Mouse (Mus musculus) common myeloid progenitor, adult 5-6 weeks (primary cell): ENCODE measurements around the gene S1pr5. TPM values are rescaled to one million over a fixed set of nuclear protein-coding genes. Genes with fewer than 3 reads are reported as not detected.
"Not testable (repeated sequence)": the region's sequence is repeated elsewhere in the genome, so short reads cannot be mapped to it uniquely, and the experiment has no call there.

Source experiments
- ATAC-seq: replicated peaks from 2 replicates; pipeline ENCODE4 v1.8.0; 2016; ENCODE audit warnings: low read depth, mild to moderate bottlenecking, moderate TSS enrichment, inconsistent platforms; ENCODE audit not compliant: poor library complexity, severe bottlenecking
- total RNA-seq: library from RNA; stranded (forward); fragments of 200-1000, 187-1606 nt; gene quantifications from 2 replicates; pipeline ENCODE4 v1.2.3, GENCODE M21; 2017

The S1pr5 gene
- 0.09 TPM in 1 of 2 replicates, not detected in the other for total RNA-seq

DNA sequence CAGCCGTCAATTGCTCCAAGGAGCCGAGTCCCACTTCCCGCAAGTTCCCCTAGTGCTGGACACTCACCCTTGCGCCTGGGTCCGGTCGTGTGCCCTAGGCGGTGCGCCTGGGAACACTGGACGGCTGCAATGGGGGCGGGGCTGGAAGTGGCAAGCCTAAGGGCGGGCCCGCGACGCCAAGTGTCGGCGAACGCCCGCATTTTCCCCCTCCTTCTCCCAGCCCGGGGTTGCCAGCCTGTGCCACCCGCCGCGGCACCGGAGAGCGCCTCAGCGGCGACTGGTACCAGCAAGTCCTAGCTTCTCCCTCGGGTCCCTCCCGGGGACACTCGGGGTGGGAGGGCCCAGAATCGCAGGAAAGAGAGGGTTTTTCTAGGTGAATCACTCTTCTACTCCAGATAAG lies at the start of gene S1pr5:
Gene S1pr5 (minus strand): TSS at position 118 of the 400 bp plus-strand sequence.
- peak; percentile 37 for ATAC-seq

DNA sequence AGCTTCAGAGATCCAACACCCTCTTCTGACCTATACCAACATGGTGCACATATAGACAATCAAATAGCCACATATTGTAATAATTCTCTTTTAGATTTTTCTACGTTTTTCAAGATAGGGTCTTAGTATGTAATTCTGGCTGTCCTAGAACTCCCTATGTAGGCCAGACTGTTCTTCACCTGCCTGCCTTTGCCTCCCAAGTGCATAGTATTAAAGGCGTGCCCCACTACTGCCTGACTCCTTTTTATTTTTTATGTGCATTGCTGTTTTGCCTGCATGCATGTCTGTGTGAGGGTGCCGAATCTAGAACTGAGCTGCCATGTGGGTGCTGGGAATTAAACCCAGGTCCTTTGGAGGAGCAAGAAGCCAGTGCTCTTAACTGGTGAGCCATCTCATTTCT lies 44.0 kb upstream of the S1pr5 start:
- ATAC-seq: no peak

DNA sequence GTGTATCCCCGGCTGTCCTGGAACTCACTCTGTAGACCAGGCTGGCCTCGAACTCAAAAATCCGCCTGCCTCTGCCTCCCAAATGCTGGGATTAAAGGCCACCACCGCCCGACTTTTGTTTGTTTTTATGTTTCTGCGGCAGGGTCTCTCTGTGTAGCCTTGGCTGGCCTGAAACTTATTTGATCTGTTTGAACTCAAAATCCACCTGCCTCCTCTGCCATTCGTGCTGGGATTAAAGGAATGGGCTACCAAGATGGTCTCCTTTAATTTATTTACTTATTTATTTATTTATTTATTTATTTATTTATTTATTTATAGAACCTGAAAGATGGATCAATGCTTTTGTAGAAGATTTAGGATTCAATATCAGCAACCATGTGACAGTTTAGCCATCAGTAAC lies 43.6 kb upstream of the S1pr5 start:
- ATAC-seq: not testable (repeated sequence)

DNA sequence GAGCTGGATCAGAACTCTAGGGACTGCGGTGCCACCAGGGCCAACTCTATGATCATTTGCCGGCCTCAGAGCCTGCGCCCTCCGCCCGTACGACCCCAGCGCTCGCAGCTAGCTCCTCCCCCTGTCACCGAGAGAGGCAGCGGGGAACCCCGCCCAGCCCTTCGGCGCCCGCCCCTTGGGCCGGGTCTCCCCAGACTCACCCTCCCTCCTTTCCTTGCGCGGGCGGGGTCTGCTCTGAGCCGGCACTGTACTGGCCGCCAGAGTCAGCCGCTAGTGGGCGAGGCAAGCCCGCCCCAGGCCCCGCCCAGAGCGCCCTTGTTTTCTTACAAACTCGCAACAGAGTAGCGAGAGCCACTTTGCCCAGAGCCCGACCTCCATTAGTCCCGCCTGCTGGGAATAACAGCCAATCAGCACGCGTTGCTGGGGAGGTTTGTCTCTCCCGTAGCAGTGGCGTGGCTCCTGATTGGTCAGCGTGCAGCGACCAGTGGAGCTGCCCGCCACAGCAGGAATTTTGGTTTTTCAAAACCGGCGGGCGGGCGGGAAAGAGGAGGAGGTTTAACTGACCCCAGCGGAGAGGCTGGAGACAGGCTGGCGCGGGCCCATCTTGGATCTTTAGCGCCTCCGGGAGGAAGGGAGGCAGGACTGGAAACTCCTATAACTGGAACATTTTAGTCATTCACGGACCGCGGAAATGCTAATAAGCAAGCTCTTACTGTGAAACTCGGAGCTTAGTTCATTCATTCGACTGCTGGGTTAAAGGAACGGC lies 43.0 kb upstream of the S1pr5 start, which contains the start of gene Cdkn2d:
Gene Cdkn2d (minus strand): TSS at position 386 of the 766 bp plus-strand sequence.
- peak; percentile 68 for ATAC-seq

DNA sequence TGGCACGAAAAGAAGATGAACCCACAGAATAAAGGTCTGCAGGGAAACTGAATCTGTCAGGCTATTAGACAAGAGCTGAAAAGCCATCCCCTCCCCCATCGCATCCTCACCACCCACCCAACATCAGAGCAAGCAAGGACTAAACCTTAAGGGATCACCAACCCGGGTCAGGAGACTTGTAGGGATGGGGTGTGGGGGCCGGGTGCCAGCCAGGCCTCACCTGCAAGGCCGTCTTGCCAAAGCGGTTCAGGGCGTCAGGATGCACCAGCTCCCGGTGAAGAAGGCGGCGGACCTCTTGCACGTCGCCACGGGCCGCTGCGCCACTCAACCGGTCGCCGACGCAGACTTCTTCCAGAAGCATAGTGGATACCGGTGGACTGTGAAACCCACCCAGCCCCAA lies 42.3 kb upstream of the S1pr5 start:
- ATAC-seq: no peak

DNA sequence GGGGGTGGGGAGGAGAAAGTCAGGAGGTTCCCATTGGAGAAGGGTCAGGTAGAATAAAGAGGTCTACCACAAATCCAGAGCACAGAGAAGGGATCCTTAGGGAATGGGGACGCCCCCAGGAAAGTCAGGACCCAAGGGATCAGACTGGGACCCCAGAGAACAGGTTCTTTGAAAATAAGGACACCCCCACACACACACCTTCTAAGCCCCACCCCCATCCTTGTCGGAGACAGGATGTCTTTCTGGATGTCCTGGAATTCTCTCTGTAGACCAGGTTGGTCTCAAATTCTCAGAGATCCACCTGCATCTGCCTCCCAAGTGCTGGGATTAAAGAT lies 41.1 kb upstream of the S1pr5 start:
- ATAC-seq: no peak

DNA sequence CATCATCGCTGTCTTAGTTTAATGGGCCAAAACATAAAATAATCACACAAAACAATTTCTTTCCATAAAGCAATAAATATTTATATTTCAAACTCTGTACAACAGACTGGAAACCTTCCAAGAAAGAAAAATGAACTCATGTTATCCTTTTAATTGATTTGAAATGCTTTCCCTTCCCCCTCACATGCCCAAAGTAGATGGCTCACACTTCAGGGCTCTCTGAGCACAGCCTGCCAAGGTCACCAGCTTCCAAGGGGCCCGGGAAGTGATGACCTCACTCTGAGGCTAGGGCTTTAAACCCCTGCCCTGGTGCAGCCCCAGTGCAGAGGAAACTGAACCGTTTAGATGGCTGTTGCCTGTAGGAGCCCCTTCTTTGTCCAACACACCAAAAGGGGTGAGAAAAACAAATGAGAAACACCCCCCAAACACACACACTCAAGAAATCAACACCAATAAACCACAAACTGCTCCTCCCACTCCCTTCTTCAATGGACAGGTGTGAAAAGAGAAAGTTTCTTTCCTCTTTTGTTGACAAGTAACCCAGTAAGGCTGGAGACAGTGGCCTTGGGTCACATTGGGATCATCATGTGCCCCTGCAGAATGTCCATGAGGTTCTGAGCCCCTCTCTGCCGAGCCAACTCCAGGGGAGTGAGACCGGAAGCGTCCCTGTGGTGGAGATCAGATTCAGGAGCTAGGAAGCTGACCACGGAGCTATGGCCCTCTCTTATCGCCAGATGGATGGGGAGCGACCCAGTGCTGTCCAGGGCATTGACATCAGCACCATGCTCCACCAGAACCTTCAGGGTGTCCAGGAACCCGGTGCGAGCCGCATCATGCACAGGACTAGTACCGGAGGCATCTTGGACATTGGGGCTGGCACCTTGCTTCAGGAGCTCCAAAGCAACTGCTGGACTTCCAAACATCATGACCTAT lies 40.4 kb upstream of the S1pr5 start:
- ATAC-seq: no peak

DNA sequence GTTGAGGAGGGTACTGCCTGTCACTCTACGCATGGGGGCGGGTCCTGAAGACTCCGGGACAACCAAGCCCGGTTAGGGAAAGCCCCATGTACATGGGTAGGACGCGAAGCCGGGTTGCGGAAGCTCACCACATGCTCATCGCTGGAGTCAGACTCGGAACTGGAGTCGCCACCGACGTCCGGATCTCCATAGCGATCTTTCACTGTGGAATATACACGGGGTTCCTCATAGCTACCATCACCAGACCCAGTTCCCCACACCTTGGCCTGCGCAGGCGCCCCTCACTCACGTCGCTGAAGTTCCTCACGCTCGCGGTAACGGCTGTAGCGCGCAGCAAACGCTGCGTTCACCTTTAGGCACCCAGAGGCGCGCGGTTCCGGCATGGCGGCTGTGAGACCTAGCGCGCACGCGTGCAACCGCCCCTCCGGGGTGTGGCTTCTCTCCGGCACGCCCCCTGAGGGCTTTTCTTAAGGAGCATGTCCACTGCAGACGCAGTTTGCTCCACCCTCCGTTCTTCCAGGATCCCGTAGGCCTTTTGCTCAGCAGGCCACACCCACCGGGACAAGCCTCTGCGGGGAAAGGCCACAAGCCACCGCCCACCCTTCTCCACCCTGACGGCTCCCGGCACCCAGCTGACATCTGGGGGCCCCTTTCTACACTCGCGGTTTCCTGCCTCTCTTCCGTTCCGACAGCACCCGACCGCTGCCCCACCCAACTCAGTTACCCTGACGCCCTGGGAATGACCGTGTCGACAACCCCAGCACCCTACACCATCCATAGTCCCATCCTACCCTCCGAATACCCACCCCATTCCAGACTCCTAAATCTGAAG lies 39.5 kb upstream of the S1pr5 start, which contains the start of gene Kri1:
Gene Kri1 (minus strand): TSS at position 399 of the 832 bp plus-strand sequence.
- peak; percentile 67 for ATAC-seq

DNA sequence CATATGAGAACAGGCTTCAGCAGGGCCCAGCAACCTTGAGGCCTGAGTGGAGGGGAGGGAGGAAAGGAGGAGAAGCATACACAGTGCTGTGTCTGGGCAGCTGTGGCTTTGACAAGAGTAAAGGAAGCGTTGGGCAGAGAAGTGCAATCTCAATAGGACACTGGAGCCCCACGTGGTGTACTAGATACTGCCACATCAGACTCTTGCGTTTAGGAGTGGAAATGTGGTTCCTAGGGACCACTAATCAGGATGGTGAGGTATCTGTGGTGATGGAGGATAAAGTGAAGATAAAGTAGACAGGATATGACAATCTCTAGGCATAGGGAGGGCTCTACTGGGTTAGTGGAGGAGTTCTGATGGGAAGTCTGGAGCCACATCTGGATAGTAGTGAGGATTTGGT lies 38.5 kb upstream of the S1pr5 start:
- ATAC-seq: peak; percentile 6; the same call in 1 of the 2 replicates

DNA sequence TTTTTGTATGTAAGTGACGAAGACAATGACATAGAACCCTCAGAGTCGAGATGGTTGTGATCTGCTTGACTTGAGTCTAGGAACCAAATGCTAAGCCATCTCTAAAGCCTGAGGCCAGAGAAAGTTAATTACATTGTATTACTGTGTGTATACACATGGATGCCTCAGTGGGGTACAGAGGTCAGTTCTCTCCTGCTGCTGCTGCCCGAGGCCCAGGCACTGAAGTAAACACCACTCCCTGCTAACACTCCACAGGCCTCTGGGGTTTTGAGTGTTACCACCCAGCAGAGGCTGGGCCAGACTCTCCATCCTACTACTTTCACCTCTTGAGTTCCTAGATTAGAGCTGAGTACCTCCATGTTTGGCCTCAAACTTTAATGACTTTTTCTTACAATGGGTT lies 35.8 kb upstream of the S1pr5 start:
- ATAC-seq: no peak

DNA sequence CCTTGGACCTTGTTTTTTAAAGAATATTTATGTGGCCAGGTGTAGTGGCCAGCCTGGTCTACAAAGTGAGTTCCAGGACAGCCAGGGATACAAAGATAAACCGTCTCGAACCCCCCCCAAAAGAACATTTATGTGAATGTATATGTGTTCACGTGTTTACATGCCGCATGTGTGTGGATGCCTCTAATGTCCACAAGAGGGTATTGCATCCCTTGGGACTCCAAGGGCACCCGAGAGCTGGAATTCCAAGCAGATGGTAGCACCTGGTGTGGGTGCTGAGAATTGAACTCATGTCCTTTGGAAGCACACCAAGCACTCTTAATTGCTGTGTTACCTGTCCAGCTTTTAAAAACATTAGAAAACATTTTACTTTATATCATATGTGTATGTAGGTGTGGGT lies 35.3 kb upstream of the S1pr5 start:
- no peak for ATAC-seq

DNA sequence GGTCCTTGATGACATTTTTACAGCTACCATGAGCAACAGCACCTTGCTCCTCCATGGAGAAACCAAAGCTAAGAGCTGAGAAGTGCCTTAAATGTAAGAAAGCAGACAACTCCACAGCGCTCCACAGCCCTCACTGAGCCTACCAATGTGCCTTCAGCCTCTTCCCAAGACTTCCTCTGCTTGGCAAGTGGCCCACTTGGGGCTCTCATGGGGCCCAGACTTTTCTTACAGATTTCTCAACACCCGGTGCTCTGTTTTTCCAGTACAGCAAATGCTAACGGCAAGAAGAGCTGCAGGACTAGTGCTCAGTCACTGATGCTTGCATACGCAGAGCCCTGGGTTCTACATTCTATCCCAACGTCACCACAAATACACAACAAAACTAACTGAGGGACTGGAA lies 29.5 kb upstream of the S1pr5 start:
- ATAC-seq: no peak

DNA sequence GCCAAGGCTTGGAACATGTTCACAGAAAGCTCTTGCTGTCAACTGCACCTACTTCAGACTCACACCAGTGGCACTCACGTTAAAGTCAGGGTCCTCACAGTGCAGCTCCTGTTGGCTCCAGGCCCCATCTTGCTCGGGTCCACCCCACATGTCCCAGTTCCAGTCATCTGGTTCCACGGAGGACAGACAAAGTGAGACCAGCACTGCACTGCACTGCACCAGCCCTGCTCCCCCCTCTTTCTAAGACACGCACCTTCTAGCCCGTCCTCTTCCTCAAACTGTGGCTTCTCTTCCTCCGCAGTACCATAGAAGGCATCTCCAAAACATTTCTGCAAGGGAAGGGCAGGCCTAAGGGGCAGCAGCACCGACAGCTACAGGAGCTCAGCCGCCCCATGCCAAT lies 28.1 kb upstream of the S1pr5 start:
- ATAC-seq: no peak

DNA sequence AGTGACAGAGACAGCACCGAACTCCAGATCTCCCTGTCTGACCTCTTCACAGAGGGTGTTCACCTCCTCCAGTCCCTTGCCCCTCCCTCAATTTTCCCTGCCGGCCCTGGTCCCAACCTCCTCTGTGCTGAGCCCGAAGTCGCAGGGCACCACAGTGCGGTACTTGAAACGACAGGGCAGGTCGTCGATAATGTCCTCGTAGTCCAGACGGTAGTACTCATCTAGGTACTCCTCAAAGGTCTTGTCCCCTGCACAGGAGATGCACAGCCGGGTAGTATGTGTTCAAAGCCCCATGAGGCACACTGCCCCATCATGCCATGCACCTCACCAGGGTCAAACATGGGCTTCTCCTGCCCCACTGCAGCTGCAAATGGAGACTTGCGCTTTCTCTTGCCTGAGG lies 27.5 kb upstream of the S1pr5 start:
- no peak for ATAC-seq

DNA sequence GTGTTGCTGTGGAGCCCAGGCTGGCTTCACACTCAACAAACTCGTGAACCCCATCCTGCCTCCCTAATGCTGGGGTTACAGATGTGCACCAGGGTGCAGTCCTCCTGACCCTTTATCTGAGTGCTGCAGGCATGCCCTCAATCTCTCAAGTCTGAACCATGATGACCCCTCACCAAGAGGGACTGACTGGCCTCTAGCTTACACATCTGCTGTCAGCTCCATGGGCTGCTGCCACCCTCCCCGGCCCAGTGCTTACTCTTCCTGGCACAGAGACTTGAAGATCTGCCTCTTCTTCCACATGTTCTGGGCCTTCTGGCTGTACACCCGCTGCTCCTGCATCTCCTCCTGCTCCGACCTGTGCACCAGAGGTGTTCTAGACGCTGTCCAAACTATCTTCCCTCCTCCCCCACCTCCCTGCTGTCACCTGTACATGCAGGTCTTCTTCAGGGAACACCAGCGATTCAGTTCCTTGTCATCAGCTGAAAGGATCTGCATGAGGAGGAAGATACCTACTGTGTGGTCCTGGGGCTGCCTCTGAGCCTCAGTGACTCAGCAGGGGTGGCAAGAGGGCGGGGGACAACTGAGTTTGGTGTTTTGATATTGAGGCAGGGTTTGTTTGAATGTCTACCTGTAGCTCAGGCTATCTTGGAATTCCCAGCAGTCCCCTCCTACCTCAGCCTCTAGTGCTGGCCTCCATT lies 26.9 kb upstream of the S1pr5 start:
- no peak for ATAC-seq

DNA sequence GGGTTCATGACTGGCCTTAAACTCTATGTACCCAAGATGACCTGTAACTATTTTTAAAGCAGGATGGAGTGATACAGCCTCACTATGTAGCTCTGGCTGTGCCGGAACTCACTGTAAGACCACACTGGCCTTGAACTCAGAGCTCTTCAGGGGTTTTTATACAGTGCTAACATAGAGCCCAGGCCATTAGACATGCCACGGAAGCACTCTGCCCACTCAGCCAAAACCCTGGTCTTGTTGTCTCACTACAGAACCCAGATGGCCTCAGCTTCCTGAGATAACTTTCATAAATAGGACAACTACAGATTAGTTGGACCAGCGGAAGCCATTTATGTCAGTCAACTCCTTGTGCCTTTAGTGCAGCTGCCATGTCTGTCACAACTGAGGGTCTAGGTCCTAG lies 26.1 kb upstream of the S1pr5 start:
- ATAC-seq: no peak; the same call in 1 of the 2 replicates

DNA sequence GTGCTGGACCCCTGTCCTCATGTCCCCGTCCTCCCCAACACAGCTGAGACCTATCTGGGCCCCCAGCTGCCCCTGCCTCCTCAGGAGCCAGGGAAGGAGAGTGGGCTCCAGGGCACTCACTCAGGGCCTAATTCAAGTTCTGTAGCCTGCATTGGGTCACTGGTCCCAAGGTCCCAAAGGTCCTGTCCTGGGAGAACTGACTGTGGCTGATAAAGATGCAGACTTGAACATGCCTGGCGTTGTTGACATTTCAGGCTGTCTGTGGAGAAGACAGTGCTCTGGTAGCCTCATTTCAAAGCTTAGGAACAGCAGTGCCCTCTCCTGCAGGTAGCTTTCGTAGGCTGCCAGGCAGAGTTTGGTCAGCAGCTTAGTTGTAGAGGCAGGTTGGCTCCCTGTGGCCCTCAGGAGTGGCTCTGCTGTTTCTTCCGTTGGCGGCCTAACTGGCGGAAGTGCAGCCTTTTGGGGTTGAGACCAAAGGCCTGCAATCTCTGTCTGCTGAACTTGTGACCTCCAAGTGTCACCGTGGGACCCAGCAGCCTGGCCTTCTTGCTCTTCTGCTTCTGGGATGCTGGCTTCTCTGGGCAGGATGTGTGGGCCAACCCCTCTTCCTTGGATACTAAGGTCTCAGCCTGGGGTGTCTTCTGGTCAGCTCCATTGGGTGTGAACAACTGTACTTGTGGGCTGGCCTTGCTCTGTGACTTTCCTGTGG lies 25.4 kb upstream of the S1pr5 start:
- ATAC-seq: no peak

DNA sequence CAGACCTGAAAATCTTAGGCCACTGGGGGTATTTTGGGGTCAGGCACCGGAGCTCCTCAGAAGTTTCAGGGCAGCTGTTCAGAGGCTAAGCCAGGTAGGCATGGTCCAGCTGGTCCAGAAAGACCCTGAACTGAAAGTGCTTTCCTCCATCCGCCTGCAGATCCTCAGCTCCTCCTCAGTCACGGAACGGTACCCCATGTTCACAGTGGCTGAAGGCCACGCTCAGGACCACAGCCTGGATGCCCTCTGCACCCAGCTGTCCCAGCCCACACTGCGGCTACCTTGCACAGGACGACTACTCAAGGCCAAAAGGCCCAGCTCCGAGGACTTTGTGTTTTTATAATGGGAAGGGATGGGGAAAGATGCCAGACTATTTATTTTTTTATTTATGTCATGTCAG lies 24.9 kb upstream of the S1pr5 start:
- no peak for ATAC-seq

DNA sequence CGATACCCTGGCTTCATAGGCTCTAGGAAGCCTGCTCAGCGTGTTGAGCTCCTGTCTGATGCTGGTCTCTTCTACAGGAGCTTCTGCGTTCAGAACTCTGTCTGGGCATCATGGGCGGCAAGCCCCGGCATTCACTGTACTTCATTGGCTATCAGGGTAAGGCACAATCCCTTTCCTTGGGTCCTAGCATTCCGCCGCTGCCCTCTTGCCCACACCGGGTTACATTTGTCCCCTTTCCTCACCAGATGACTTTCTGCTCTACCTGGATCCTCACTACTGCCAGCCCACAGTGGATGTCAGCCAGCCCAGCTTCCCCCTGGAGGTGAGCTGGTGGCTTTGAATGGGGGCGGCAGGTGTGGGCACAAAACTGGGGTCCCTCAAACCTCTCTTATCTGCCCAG lies 24.1 kb upstream of the S1pr5 start:
- ATAC-seq: no peak
